Mouse (Mus musculus) v-Abl transformed pro-B cells (cell line): ENCODE measurements around the gene Cpe.

ENCODE experiments used
- in situ Hi-C, 2 experiments: fragments of 400-800 bp; cut with MboI; formaldehyde crosslinking; loops; one replicate each; pipeline ENCODE4 v1.15.1; 2025; ENCODE audit not compliant: unreplicated experiment in 2 of 2

The Cpe gene

DNA sequence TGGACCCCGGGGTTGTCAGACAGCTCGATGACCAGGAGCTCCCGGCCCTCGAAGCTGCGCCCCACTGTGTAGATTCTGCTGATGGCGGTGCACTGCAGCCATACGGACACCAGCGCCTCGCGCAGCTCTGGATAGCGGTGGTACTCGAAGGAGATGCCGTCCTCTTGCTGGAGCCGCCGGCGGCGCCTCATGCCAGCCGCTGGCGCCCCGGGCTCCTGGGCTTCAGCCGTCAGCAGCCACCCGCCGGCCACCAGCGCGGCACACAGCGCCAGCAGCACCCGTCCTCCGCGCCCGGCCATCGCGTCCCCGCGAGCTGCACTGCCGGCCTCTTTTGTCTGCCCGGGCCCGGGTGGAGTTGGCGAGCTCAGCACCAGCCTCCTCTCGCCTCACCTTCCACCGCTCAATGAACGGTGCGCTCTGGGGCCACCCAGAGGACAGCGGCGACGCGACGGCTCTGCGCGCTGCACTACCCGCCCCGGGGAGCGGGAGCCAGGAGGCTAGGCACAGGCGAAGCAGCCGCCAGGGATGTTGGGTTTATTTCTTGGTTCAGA, at the start of gene Cpe:
Cpe (minus strand) TSS at position 404 of the 551 bp plus-strand sequence.
- in situ Hi-C loops: no loop called here

DNA sequence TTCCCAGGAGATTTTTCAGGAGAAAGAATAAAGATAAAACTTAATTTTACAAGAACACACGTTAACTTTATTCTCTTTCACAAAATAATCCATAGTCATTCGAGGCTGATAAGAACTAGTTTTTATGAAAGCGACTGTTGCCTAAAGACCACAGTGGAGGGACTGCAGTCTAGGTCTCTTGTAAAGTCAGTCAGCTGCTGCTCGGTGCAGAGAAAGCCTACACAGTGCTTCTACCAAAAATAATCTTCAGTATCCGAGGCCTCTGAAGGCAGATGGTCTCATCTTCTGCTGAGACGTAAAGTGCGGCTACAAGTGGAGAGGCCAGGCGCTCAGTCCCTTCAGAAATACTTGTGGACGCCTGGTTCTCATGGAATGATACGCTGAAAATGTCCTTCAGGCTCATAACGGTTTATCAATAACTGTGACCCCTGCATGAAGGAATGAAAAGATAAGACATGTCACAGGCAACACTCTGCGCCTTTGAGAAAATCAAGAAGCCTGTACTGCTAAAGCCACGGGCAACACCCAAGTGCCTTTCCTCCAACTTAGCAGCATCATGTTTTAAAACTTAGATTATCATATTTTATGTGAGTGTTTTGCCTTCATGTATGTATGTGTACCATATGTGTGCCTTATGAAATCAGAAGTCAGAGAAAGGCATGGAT, 47.8 kb upstream of the Cpe start:
- in situ Hi-C loops: loop anchor here (25.0 kb wide), 1 partner anchor 1747 kb away; the partner anchor contains the start of gene Tma16 (in 2 of the 2)

DNA sequence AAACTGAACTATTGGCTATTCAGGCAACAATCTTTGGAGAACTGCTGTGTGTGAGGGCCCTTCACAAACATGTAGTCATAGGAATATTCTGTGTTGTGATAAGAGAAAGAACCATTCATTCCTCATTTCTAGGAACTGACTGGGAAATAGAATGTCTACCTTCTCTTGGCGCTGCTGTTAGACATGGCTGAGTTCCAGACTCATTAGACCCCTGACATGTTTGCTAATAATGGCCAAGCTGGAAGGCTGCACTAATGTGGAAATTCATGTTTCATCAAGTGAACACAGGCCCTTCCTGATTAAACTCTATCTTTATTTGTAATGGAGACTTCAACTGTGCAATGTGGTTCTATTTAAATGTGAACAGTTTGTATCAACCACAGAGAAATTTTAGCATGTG, 46.1 kb upstream of the Cpe start:
- in situ Hi-C loops: loop anchor here (25.0 kb wide), 1 partner anchor 1748 kb away; the partner anchor contains the start of gene Tma16 (in 2 of the 2)

DNA sequence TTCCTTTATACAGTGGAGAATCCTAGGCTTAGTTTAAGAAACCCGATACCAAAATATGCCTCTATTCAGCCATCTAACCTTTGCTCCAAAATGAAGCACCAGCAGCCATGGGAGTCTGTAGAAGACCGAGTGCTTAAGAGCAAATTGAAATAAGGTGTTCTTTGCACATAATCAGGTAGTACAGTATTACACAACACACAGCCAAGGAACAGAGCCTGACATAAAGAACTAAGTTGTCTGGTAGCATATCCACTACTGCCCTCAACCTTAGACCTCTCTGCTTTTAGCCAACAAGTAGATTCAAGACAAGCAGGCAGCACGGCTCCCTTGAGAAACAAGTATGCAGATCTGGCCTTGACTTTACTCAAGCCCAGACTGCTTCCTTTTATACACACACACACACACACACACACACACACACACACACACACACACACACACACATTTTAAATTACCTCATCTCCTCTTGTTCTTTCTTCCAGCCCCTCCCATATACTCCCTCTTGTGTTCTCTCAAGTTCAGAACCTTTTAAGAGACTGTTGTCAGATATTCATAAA, 44.0 kb upstream of the Cpe start:
- in situ Hi-C loops: loop anchor here (25.0 kb wide), 1 partner anchor 1750 kb away; the partner anchor contains the start of gene Tma16 (in 2 of the 2)

DNA sequence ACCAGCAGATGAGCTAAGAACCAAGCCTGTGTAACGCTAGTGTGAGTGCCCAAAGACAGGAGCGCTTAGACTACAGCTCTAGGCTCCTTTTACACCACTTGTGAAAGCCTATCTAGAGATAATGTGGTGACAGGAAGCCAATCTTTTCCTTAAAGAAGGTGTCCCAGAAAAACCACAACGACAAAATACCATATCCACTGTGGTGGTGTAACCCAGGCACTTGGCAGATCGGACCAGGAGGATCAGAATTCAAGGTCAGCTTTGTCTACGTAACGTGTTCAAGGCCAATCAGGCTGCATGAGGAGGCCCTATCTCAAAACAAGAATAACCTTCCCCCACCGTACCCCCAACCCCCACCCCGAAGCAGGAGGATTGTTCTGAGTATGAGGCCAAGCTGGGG, 42.3 kb upstream of the Cpe start:
- in situ Hi-C loops: loop anchor here (25.0 kb wide), 1 partner anchor 1752 kb away; the partner anchor contains the start of gene Tma16 (in 2 of the 2)

DNA sequence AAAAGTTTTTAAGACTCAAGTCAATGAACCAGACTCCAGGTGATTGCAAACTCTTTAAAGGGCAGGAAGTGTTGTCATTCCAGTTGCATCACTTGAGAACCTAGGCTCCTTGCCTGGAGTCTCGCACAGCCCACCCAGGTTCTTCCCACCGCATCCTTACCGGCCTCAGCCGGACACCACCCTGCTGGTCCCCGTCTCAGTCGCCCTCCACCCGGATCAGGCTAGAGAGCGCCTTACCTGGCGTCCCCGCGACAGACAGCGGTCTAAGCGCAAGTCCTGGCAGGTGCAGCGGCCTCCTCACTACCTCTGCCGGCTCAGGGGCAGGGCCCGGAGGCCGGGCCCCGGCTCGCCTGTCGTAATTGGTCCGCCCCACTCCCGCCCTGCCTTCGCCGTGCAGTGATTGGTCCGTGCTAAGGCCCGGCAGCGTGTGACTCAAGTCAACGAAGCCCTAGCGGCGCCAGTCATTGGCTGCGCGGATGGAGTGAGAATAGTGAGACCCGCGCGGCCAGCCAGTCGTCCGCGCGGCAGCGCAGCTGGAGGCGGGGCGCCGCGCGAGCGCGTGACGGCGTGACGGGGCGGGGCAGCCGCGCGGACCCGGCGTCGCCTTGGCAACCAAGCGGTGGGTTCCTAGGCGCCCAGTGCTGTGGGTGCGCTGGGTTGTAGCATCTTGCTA, 40.6 kb upstream of the Cpe start, which contains the start of gene Msmo1:
Msmo1 (minus strand) TSS at position 522 of the 673 bp plus-strand sequence.
- in situ Hi-C loops: loop anchor here (5.0 to 25.0 kb wide), 5 partner anchors 114 to 1754 kb away; partner anchors contain the start of genes Tma16 (in 2 of the 2), Klhl2 (in 1 of the 2) and Tmem192 (in 1 of the 2)

DNA sequence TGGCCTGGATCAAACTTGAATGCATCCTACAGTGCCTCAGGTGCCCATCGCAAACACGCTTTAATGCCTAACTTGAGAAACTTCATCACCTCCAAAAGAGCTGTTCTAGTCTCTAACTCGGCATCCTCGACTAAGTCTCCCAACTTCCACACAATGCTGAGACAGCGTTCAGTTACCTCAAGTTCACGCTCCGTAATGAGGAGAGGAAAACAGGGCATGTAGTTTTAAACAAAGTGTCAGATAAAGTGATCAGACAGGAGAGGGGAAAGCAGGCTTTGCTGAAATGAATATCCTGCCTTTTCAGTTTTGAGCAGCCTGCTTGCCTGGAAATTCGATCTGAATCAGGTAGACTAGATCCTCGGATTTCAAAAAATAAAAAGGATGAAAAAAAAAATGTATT, 39.7 kb upstream of the Cpe start:
- in situ Hi-C loops: loop anchor here (5.0 to 25.0 kb wide), 5 partner anchors 115 to 1755 kb away; partner anchors contain the start of genes Tma16 (in 2 of the 2), Klhl2 (in 1 of the 2) and Tmem192 (in 1 of the 2)

DNA sequence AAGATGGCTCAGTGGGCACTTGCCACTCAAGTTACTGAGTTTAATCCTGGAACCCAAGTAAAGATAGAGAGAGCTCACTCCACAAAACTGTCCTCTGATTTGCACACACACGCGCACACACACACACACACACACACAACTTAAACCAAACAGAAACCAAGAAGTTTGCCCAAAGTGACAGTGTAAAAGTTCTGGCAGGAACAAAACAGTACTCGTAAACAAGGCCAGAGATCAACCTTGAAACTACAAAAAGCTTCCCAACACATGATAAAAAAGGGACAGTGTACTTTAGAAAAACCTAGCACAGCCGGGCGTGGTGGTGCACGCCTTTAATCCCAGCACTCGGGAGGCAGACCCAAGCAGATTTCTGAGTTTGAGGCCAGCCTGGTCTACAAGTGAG, 35.3 kb upstream of the Cpe start:
- in situ Hi-C loops: loop anchor here (25.0 kb wide), 1 partner anchor 1759 kb away; the partner anchor contains the start of gene Tma16 (in 2 of the 2)

DNA sequence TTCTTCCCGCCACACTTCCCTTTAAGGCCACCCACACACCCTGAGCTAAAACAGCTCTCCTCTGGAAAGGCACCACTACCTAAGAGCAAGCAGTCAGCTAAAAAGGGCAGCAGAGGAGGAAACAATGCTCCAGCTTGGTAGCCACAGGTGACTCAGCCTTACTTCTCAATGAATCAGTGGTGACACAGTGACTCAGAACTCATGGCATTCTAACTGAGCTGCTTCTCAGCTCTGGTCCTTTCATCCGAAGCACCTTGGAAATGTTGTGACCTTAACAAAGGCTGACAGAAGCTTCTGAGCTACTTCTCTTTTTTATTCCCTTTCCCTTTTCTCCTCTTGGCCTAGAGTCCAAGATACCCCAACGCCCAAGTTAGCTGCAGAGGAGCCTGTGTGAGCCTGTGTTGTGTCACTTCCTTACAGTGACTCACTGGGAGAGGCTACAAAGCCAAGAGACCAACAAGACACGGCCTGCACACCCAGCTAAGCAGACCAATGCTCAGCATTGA, 33.4 kb upstream of the Cpe start:
- in situ Hi-C loops: loop anchor here (25.0 kb wide), 1 partner anchor 1761 kb away; the partner anchor contains the start of gene Tma16 (in 2 of the 2)

DNA sequence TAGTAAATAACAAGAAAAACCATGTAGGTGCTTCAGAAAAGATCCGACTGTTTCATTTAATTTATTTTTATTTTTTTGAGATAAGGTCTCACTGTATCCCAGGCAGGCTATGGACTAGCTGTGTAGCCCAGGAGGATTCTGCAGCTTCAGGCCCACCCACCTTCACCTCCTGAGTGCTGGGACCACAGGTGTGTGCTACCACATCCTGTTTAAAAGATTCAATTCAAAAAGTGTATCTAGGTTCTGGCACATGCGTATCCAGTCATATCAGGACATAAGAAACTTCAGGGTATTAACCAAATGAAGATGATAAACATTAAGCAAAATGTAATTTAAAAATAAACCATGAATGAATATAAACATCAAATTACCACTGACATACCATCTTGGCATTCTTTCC, 30.4 kb upstream of the Cpe start:
- in situ Hi-C loops: no loop called here

DNA sequence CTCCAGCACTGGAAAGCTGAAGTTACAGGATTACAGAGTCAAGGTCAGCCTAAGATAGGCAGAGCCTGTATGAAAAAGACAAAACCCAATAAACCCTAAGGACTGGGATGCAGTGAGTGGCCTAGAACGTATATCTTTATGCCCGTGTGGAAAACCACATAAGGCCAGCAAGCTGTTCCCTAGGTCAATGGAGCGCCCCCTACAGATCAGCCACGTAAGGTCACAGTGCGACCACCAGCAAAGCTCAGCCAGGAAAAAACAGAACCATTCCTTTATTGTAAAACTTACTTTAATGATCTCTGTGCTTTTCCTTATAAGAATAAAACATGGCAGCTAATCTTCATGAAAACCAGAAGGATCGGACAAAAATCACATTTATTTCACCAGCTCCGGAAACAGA, 25.0 kb upstream of the Cpe start:
- in situ Hi-C loops: no loop called here

DNA sequence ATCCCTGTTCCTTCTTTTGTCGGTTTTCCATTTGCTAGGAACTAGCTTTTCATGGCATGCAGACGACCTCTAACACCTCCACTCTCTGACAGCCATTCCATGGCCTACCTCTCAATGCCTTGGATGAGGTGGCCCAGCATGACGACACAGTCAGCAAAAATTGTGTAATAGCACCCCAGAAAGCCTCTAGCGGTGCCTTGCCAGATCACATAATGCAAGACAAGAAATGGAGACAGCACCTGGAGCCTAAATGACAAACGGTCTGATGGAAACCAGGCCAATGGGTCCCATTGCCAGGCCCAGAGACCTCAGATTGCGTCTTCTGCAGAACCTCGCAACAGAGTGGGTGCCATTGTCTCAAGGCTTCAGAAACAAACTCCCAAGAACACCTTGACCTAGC, 19.6 kb upstream of the Cpe start:
- in situ Hi-C loops: no loop called here

DNA sequence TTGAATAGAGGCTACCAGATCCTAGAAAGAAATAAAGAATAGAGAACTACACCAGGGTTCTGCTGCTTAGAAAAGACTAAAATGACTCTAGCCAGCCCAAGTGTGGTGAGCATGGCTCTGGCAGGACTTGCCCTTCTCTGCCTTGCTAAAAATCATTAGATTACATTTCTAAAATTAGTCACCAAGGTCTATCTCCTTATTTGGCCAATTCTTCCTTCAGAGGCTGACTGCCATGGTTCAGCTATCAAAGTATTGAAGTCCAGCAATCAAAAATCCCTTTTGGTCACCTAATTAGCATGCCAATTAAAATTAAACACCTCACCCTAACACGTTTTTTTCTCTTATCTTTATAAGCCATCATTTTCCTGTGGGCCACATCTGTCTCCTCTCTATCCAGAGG, 18.7 kb upstream of the Cpe start:
- in situ Hi-C loops: no loop called here

DNA sequence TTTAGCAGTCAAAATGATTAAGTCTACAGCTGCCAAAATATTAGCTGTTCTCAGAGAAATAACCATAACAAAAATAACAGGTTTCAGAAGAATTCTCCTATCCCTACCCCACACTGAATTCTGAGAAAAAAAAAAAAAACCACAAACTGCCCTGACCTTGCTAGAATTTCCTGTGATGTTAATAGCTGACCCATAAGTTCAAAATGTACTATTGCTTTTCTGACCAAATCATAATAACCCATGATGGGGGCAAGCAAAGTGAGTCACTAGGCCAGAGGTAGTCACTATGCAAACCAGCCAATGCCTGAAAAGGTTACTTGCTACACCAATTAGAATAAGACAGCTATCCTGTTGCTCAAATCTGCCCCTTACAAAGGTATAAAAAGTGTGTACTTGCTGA, 14.6 kb upstream of the Cpe start:
- in situ Hi-C loops: no loop called here

DNA sequence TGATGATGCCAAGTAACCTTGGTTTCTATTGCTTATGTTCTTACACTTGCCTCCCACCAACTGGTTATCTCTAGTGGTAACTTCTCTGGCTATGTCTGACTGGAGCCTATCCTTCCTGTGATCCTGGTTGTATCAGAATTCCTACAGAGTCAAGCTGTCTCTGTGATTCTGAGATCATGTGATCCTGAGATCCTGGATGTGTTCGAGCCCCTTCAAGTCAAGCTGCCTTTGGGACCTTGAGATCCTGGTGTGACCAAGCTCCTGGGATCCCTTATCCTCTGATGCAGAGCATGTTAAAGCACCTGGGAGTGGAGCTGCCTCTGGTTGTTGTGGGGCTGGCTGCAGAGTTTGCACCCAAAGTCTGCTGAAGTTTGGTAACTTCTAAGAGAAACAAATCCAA, 10.3 kb upstream of the Cpe start:
- in situ Hi-C loops: no loop called here

DNA sequence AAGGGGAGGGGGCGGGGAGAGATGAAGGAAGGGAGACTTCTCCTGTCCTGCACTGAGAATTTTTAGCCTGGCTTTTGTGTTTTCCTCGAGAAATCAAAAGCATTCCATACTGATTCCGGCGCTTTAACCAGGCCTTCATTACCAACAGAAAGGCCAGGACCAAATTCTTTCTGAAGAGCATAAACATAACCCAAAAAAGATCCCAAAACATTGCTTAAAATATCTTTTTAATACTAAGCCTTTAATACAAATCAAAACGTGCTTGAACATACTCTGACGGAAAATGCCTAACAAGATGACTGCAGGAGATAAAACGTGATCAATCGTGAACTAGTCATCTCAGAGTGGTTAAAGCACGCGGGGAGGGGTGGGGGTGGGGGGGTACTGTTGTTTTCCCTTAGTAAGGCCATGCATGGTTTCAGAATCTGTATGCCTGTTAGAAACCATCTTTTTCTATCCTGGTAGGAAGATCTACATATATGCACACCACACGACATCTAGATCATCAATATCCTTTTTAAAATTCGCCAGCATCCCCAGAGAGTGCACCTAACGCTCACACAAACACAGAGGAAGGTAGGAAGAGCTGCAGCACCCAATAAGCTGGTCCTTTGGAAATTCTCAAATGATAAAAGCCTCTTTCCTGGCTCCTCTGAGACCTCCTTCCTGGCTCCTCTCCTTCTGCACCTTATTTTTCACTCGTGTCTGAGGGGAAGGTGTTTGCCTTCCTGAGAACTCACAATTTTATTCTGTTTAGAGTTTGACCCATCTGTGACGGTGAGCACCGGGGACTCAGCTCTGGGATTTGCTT, 1.1 kb downstream of the Cpe start:
- in situ Hi-C loops: no loop called here

DNA sequence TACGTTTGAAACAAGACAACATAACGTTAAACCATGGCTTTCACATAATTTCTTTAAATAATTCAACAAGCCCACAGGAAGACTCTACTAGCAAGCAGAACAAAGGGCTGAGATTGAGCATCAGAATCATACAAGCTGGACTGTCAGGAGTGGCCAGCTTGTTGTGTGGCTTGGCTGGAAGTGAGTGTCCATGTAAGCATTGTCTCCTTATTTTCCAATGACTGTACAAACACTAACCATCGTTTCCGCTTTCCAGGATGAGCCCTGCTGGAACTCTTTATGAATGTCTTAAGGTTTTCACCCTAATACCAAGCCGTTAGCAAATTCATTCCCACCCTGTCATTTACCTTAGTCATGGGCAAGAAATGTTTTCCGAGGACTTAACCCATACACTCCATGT, 2.0 kb downstream of the Cpe start:
- in situ Hi-C loops: no loop called here

DNA sequence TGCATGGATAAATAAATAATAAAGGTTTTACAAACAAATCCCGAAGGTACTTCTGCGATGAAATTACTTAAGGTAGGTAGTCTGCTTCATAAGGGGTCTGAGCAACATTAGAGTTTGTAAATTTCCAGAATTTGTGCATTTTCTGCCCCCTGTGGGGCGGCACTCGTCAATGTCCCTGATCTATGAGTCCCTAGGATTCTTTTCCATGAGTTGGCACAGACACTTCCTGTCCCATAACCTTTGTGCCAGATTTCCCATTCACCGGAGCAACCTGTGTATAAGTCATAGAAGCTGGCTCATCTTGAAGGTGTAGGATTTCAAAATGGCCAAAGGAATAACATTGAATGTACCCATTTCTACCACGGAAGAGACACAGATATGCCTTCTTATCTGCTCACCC, 2.5 kb downstream of the Cpe start:
- in situ Hi-C loops: no loop called here

DNA sequence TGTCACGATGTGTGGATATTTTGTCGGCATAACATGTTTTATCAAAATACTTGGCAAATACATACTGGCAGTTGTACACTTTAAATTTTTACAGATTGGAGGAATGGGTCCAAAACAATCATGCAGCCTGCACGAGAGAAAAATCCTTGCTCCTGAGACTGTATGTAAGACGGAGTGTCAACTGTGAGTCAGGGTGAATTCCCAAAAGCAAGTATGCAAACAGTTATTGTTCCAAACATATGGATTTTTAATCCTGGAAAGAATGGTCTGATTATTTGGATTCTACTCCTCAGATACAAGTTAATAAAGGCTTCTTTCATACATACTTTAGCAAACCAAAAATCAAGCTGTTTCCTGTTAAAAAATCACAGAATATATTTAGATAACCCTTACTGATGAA, 4.1 kb downstream of the Cpe start:
- in situ Hi-C loops: no loop called here

DNA sequence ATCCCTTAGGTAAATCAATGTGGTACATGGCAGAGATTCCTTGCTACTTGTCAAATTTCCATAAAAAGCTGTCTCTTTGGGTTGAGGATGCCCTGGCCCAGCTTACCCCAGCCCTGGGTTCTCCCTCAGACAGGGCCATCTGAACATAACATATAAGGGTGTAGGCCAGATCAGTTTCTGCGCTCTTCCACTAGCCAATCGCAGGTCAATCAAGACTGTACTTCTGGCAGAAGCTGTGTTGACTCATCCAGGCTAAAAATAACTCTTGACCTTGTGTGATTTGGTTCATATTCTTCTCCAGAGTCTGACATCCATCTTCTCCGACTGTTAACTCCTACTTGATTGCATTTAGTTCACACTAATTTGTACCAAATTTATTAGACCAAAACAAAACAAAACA, 4.7 kb downstream of the Cpe start:
- in situ Hi-C loops: no loop called here
